In genomic region chr8:119840905-119841411, GRCm38 (mm10) we compare ENCODE assay signal across 8 mouse cellular contexts. TPM values are rescaled to one million over a fixed set of nuclear protein-coding genes. Genes with fewer than 3 reads are reported as not detected.
DNase-seq lines count a peak whose midpoint lies in the region; ATAC-seq and TF ChIP-seq lines count a peak whose summit lies in the region.

No protein-coding gene starts in this region.

- peak overlapping the region; percentile 95; a peak in 3 of 4 replicates for H3K4me3 ChIP-seq in ES-E14 (ENCODE audit: insufficient read depth in 1 of 2, low read depth in 1 of 2, low read length in 2 of 2, poor library complexity in 1 of 2, severe bottlenecking in 1 of 2)
- peak overlapping the region; percentile 71 for H3K4me3 ChIP-seq in forebrain, embryonic 13.5 days
- peak overlapping the region; percentile 67 for H3K4me3 ChIP-seq in neural tube, embryonic 12.5 days

- no peak overlapping the region; the same call in 1 of the 2 replicates for H3K9ac ChIP-seq in ES-E14 (ENCODE audit: insufficient read depth, low read depth, low read length, poor library complexity, severe bottlenecking)
- H3K9ac ChIP-seq in forebrain, embryonic 13.5 days = peak overlapping the region; percentile 82
- peak overlapping the region; percentile 53; the same call in 1 of the 2 replicates for H3K9ac ChIP-seq in neural tube, embryonic 12.5 days

- in situ Hi-C loops in ES-E14 (cut with MboI; ENCODE audit: low sequenced_read_pairs in 2 of 2, unreplicated experiment in 2 of 2) = no loop called here

- peaks cover 13 to 20% of the 10 kb centered on the region in 2 experiments for H3K4me1 ChIP-seq in ES-E14 (ENCODE audit: control insufficient read depth in 2 of 2, insufficient read depth in 2 of 2, low read length in 2 of 2, poor library complexity in 1 of 2)
- H3K4me1 ChIP-seq in forebrain, embryonic 13.5 days = peaks cover 47% of the 10 kb centered on the region
- peaks cover 46% of the 10 kb centered on the region for H3K4me1 ChIP-seq in neural tube, embryonic 12.5 days

- no peaks in the 10 kb centered on the region for H3K36me3 ChIP-seq in ES-E14 (ENCODE audit: control insufficient read depth, insufficient read depth, low read length, poor library complexity, severe bottlenecking)
- no peaks in the 10 kb centered on the region for H3K36me3 ChIP-seq in forebrain, embryonic 13.5 days (ENCODE audit: poor library complexity, severe bottlenecking)
- H3K36me3 ChIP-seq in neural tube, embryonic 12.5 days = no peaks in the 10 kb centered on the region

- no peaks in the 10 kb centered on the region for H3K9me3 ChIP-seq in ES-E14 (ENCODE audit: control insufficient read depth, insufficient read depth, low read depth, low read length)
- no peaks in the 10 kb centered on the region for H3K9me3 ChIP-seq in forebrain, embryonic 13.5 days (replicated peaks)
- no peaks in the 10 kb centered on the region for H3K9me3 ChIP-seq in neural tube, embryonic 12.5 days

- 13% methylated on average over 8 of the region's 8 CpGs for WGBS in forebrain, embryonic 13.5 days
- 11% methylated on average over 8 of the region's 8 CpGs for WGBS in neural tube, embryonic 12.5 days

- peak; percentile 57 for DNase-seq in embryo, embryonic 10.5 days (ENCODE audit: low spot score)
- DNase-seq in embryo, embryonic 10 days (ENCODE audit: low spot score) = no peak
- DNase-seq in ES-E14 (ENCODE audit: low read depth, low spot score) = no peak
- peak; percentile 78 for DNase-seq in kidney, postnatal 14 days
- no peak for DNase-seq in ovary, postnatal 10 days (ENCODE audit: low spot score)
- DNase-seq in urinary bladder, postnatal 4 days (ENCODE audit: low spot score in 2 of 2) = no peak

- no peak overlapping the region for H3K27ac ChIP-seq in ES-E14 (ENCODE audit: insufficient read depth, low read depth, low read length, poor library complexity, severe bottlenecking)
- H3K27ac ChIP-seq in forebrain, embryonic 13.5 days = peak overlapping the region; percentile 73
- peak overlapping the region; percentile 72; the same call in 1 of the 2 replicates for H3K27ac ChIP-seq in neural tube, embryonic 12.5 days

- no peaks in the 10 kb centered on the region for H3K27me3 ChIP-seq in forebrain, embryonic 13.5 days
- no peaks in the 10 kb centered on the region for H3K27me3 ChIP-seq in neural tube, embryonic 12.5 days (replicated peaks)

- no peak; the same call in 1 of the 2 replicates for ATAC-seq in forebrain, embryonic 13.5 days
- ATAC-seq in neural tube, embryonic 12.5 days (ENCODE audit: low FRiP score, low read depth) = peak; percentile 27; the same call in 1 of the 2 replicates

- peak overlapping the region; percentile 84 for H3K4me2 ChIP-seq in forebrain, embryonic 13.5 days
- peak overlapping the region; percentile 87 for H3K4me2 ChIP-seq in neural tube, embryonic 12.5 days (replicated peaks)

TF ChIP-seq in ES-E14, 5 proteins besides CTCF, POLR2A, EP300 and RAD21:
- TF ChIP-seq MAFK (IDR thresholded peaks at IDR 0.05; ENCODE audit: insufficient read depth, low read depth, low read length) (no peak), CHD2 (IDR thresholded peaks at IDR 0.05; ENCODE audit: low read depth, low read length) (no peak), ZNF384 (IDR thresholded peaks at IDR 0.05; ENCODE audit: low read depth, low read length) (no peak), HCFC1 (IDR thresholded peaks at IDR 0.05; ENCODE audit: borderline replicate concordance, insufficient read depth, low read length) (no peak), ZC3H11A (IDR thresholded peaks at IDR 0.05; ENCODE audit: borderline replicate concordance, low read depth, low read length) (no peak)

RNA-seq across cellular contexts. Expression of gene Cotl1, which starts 0.6 kb away (rescaled TPM):
- total RNA-seq in ES-E14 (2012; rRNA removed) = 40.5 and 73.3 TPM in 2 replicates
- 92.3 and 99.6 TPM in 2 replicates for polyA plus RNA-seq in forebrain, embryonic 13.5 days (2015; fragmentation: Nextera tagmentation; extraction: Ambion mirVana)
- polyA plus RNA-seq in neural tube, embryonic 12.5 days (2016; fragmentation: Nextera tagmentation; extraction: Ambion mirVana) = 219 and 263 TPM in 2 replicates

RNA-seq across cellular contexts. Expression of gene Klhl36, which starts 21.1 kb away (rescaled TPM):
- 3.2 and 3.6 TPM in 2 replicates for total RNA-seq in ES-E14 (2012; rRNA removed)
- 10.8 and 12.6 TPM in 2 replicates for polyA plus RNA-seq in forebrain, embryonic 13.5 days (2015; fragmentation: Nextera tagmentation; extraction: Ambion mirVana)
- 10.8 and 10.9 TPM in 2 replicates for polyA plus RNA-seq in neural tube, embryonic 12.5 days (2016; fragmentation: Nextera tagmentation; extraction: Ambion mirVana)

Comparison
In these comparisons a context has a peak if more than half of its experiments do, and no peak if none do; other contexts are left out.
1. DNase-seq: peak in embryo, embryonic 10.5 days (single experiment) and kidney, postnatal 14 days (single experiment); none in embryo, embryonic 10 days (single experiment), ES-E14 (single experiment), ovary, postnatal 10 days (single experiment) and urinary bladder, postnatal 4 days (0 of 2).
2. Peak in every context shown above with its lines, with median percentiles within 50 percentile points of each other: H3K4me3 ChIP-seq.